Mouse (Mus musculus): ENCODE results near the gene Donson. TPM values are rescaled to one million over a fixed set of nuclear protein-coding genes. Genes with fewer than 3 reads are reported as not detected.

Gene Donson
- polyA plus RNA-seq, 1 experiment from 2014 or later = 30.5 TPM

DNA sequence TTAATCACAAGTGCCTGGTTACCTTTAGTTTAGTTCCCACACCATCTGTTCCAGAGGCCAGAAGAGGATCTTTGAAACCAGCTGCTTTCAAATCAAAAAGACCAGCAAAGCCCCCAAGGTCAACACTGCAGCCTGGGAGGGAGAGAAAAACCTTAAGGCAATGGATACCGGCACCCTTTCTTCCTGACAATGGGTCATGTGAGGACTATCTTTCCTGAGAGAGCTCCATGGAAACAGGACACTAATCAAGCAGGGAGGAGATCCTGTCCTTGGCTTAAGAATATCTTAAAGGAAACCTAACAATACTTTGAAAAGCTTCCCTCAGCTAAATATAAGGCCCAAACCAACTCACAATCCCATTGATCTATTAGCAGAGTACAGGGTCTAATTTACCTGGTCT lies 58.0 kb downstream of the Donson start:
- no peak for ATAC-seq (ENCODE audit: low FRiP score, low read depth)
- H3K4me1 ChIP-seq = no peaks in the 10 kb centered on the region
- H3K27me3 ChIP-seq (replicated peaks) = no peaks in the 10 kb centered on the region
- WGBS = 69% methylated on average over 1 of the region's 1 CpGs
- H3K4me2 ChIP-seq (replicated peaks) = no peak overlapping the region
- no peak overlapping the region for H3K27ac ChIP-seq
- H3K36me3 ChIP-seq = peaks cover 74% of the 10 kb centered on the region
- H3K9ac ChIP-seq = no peak overlapping the region
- H3K9me3 ChIP-seq = no peaks in the 10 kb centered on the region
- no peak overlapping the region for H3K4me3 ChIP-seq

DNA sequence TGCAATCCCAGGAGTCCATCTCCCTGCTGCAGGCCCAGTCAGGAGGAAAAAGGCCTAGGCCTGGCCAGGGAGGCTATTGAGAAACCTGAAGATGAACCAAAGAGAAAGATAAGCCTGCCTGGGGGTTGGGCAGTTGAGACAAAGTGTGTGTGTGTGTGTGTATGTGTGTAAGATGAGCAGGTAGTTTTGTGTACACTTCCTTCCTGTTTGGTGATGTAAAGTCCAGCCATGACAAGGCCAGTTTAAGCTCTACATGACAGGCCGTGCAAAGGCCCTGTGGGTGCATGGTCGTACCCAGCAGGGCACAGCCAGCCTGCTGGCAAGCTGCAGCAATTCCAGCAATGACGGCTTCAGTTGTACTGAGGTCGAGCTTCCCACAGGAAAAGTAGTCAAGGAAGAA lies 58.8 kb downstream of the Donson start:
- Histone ChIP-seq H3K9me3 (no peaks in the 10 kb centered on the region), H3K27me3 (replicated peaks) (no peaks in the 10 kb centered on the region), H3K4me3 (no peak overlapping the region), H3K4me1 (no peaks in the 10 kb centered on the region), H3K4me2 (replicated peaks) (no peak overlapping the region), H3K36me3 (peaks cover 76% of the 10 kb centered on the region), H3K9ac (no peak overlapping the region), H3K27ac (no peak overlapping the region)
- no peak for ATAC-seq (ENCODE audit: low FRiP score, low read depth)
- WGBS = 94% methylated on average over 4 of the region's 4 CpGs

- no peak overlapping the region for H3K9ac ChIP-seq
- H3K4me1 ChIP-seq = no peaks in the 10 kb centered on the region
- H3K36me3 ChIP-seq = peaks cover 75% of the 10 kb centered on the region
- no peak overlapping the region for H3K4me3 ChIP-seq
- no peaks in the 10 kb centered on the region for H3K9me3 ChIP-seq
- no peak overlapping the region for H3K4me2 ChIP-seq (replicated peaks)
- 98% methylated on average over 3 of the region's 3 CpGs for WGBS
- no peak overlapping the region for H3K27ac ChIP-seq
- no peaks in the 10 kb centered on the region for H3K27me3 ChIP-seq (replicated peaks)
- ATAC-seq (ENCODE audit: low FRiP score, low read depth) = no peak
Measured at GRCm38 (mm10) chr16:91628673-91629072, 59.9 kb downstream of the Donson start.

- Histone ChIP-seq H3K4me3 (no peak overlapping the region), H3K36me3 (peaks cover 79% of the 10 kb centered on the region), H3K27me3 (replicated peaks) (no peaks in the 10 kb centered on the region), H3K9ac (no peak overlapping the region), H3K9me3 (no peaks in the 10 kb centered on the region), H3K27ac (no peak overlapping the region), H3K4me1 (no peaks in the 10 kb centered on the region), H3K4me2 (replicated peaks) (no peak overlapping the region)
- WGBS = 90% methylated on average over 7 of the region's 7 CpGs
- no peak for ATAC-seq (ENCODE audit: low FRiP score, low read depth)
Measured at GRCm38 (mm10) chr16:91627831-91628230, 60.7 kb downstream of the Donson start.

Other genes with a start within 250 kb of the Donson start
- 55.2 and 56.5 TPM in 2 replicates for gene Ifnar1, start 203.5 kb downstream of the Donson start, polyA plus RNA-seq (2016; fragmentation: Nextera tagmentation; extraction: Ambion mirVana)
- 46.9 TPM in 2 replicates for gene Ifngr2, start 141.7 kb downstream of the Donson start, polyA plus RNA-seq (2016; fragmentation: Nextera tagmentation; extraction: Ambion mirVana)
- 58.0 and 58.5 TPM in 2 replicates for gene Tmem50b, start 91.0 kb downstream of the Donson start, polyA plus RNA-seq (2016; fragmentation: Nextera tagmentation; extraction: Ambion mirVana)
- gene Dnajc28, start 69.7 kb downstream of the Donson start, polyA plus RNA-seq (2016; fragmentation: Nextera tagmentation; extraction: Ambion mirVana) = 6.3 and 6.4 TPM in 2 replicates
- 89.0 and 92.3 TPM in 2 replicates for gene Gart, start 41.8 kb downstream of the Donson start, polyA plus RNA-seq (2016; fragmentation: Nextera tagmentation; extraction: Ambion mirVana)
- 141 and 154 TPM in 2 replicates for gene Son, start 41.3 kb downstream of the Donson start, polyA plus RNA-seq (2016; fragmentation: Nextera tagmentation; extraction: Ambion mirVana)
- 70.0 and 80.7 TPM in 2 replicates for gene Cryzl1, start 40.2 kb upstream of the Donson start, polyA plus RNA-seq (2016; fragmentation: Nextera tagmentation; extraction: Ambion mirVana)
- gene Itsn1, start 40.5 kb upstream of the Donson start, polyA plus RNA-seq (2016; fragmentation: Nextera tagmentation; extraction: Ambion mirVana) = 74.4 and 75.3 TPM in 2 replicates